Mouse (Mus musculus) spleen, adult 18-20 months (tissue): ENCODE data around the gene Zfp536.

Experiments
- DNase-seq, 2 experiments: peaks; one replicate each; pipeline ENCODE4 v3.0.0; 2022; ENCODE audit warnings: mixed read lengths in 2 of 2

The Zfp536 gene

DNA sequence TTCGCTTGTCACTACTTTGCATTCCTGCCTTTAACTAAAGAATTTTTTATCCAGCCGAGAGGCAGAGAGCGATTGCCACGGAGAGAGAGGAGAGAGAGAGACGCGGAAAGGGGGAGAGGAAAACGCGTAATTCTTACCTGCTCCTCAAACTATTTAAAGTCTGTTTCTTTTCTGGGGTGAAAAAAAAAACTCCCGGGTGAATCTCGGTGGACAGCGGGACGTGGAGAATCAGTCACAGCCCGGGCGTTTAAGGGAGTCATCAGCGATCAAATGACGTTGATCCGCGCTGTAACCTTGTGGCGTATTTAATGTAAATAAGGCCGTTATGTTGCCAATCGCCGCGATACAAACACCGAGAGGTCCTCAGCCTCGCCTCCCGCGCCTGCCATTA, at the start of gene Zfp536:
TSS of gene Zfp536 (minus strand) at position 330 of the 391 bp plus-strand sequence.
- DNase-seq: no peak

DNA sequence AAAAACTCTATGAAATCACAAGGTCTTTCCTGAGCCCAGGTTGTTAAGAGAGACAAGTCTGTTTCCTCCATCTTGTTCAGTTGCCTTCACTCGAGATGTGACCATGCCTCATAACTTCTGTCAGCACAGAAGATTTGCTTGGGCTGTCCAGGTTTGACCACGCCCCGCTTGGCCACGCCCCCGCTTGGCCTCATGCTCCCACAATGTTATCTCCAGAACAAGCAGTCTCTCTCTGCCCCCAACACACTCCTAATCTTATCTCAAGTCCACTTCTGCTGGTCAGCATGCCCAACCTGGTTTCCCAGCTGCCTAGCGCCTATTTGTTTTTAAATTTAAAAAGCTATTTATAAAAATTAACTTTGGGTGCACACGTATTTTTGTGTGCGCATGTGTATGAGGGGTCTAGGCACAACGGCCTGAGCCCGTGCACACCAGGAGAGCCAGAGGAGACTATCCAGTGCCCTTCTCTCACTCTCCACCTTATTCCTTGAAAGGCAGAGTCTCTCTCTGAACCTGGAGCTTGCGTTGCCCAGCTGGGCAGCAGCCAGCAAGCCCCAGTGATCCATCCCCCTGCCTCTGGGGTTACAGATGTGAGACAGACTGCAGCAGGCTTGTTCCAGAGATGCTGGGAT, 47.3 kb upstream of the Zfp536 start:
- DNase-seq: no peak

DNA sequence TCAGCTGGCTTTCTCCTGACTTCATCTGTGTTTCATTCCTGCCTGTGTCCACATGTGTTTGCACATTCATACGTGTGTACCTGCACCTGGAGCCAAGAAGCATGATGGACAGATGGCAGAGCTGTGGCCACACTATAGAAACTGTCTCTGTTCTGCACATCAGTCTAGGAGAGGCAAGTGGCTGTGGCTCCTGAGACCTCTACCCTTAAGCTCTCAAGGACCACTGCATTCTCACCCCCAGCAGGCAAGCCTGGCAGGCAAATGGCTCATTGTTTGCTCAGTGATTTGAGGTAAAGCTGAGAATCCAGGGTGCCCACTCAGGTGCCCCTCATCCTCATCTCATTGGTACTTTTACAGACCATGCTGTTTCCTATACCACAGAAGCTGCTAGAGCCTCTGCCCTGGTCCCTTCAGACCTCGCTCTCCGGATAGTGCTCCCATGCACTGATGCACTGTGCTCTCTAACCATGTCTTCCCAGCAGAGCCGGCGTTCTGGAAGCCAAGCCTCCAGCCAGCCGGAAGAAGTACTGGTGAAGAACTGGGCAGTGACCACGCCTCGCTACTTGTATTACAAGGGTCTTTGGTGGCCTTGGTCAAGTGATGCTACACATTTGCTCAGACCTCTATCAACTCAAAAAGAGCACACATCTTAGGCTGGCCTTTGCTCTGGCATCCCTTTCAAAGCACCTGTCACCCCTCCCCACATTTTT, 45.3 kb upstream of the Zfp536 start:
- DNase-seq: no peak

DNA sequence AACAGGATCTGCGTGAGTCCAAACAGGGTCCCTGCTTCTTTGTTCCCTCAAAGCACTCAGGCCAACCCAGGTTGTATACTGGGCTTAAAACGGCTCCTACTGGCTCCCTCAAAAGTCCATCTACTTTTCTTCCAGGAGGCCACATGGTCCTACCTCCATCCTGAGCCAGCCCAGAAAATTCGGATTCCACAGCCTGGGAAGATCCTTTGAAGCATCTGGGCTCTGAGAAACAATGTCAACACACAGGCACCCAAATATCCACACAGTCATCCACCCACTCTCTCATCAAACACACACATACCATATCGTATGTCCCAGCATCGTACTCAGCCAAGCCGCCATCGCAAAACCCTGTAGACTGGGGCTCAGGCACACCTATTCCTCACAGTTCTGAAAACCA, 43.5 kb upstream of the Zfp536 start:
- DNase-seq: no peak

DNA sequence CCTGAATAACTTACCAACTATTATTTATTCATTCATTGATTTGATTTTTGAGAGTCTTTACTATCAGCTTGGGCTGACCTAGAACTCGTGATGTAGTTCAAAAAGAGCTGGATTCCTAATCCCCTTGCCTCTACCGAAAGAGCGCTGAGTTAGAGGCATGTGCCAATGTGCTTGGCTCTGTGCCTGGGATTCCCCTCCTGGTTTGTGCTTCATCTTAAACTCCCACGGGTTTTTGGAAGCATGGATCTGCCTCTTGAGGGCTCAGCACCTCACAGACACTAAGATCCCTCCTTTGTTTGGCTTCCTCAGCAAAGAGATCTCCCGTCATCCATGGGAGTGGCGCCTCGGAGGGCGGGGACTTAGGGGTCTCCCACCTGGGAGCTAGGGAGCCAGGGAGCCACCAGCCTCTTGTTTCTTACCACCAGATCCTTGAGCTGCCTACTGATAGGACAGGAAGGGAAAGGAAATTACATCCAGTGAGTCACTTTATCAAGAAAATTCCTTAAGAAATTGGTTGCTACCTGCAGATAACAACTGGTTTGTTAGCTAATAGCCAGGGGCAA, 41.5 kb upstream of the Zfp536 start:
- DNase-seq: no peak

DNA sequence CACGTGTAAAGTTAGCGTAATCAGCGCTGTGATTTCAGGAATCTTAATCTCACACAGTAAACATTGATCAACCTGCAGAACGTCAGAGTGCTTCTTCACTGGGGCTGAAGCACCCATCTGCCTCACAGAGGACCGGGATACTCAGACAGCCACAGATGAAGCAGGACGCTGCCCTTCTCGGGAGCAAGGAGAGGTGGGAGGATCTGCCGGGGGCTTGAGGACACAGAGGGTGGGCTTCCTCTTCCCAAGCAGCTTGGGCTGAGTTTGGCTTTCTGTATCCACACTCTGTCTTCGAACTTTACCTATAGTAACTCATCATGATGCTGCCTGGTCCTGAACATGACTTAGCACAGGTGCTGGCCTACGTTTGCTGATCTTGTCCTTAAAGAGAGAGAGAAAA, 40.2 kb upstream of the Zfp536 start:
- DNase-seq: no peak

DNA sequence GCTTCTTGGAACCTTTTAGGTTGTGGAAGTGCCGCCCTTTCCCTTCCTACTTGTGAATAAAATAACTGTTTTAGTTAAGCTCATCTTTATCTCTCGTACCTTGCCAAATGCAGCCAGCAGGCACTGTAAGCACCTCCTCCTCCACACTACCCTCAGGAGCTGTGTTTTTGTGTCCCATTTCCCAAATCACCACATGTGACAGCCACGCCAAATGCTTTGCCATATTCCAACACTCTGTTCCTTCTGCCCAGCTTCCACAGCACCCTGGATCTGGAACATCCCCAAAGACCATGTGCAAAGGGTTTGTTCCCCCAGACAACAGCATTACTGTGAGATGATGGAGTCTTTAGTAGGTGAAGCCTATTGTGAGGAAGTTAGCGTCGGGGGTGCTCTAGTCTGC, 36.5 kb upstream of the Zfp536 start:
- no peak for DNase-seq

DNA sequence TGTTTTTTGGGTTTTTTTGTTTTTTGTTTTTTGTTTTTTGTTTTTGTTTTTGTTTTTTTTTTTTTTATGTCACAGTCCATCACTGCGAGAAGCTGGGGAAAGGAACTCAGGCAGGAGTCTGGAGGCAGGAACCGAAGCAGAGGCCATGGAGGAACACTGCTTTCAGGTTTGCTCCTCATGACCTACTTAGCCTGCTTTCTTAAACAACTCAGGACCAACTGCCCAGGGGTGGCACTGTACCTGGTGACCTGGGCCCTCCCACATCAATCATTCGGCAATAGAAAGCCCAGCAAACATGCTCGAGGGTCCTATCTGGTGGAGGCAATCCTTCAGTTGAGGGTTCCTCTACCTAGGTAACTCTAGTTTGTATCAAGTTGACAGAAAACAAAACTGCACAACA, 35.6 kb upstream of the Zfp536 start:
- no peak for DNase-seq

DNA sequence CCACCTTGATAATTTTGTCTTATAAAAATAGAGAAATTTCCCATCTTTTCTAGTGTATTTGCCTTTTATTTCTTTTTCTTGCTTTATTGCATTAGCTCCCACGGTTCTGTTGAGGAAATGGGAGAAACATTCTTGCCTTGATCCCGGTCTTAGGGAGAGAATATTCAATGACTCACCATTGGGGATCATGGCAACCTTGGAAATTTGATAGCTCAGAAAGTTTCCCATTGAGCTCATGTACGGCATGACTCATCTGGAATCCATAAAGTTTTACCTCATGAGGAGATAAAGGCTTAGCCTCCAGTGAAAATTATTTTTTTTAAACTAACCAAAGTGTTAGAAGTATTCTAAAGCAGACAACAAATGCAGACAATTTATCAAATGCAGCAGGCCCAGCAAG, 27.7 kb upstream of the Zfp536 start:
- DNase-seq: no peak

DNA sequence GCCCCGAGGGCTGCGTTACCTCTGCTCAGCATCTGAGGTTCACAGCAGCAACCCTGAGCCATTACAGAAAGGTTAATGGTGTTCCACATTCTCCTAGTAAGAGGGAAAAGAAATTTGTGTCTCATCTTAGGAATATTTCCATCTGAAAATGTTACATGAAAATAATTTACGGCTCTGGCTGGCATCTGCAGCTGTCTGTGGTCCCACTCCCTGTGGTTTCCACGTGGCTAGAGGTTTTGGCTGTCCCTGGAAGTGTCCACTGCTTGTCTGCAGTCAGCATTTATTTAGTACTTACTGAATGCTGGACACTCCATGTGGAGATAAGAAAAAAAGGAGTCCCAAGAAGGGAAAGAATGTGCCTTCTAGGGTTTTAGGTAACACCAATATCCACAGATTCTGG, 15.3 kb upstream of the Zfp536 start:
- no peak for DNase-seq

DNA sequence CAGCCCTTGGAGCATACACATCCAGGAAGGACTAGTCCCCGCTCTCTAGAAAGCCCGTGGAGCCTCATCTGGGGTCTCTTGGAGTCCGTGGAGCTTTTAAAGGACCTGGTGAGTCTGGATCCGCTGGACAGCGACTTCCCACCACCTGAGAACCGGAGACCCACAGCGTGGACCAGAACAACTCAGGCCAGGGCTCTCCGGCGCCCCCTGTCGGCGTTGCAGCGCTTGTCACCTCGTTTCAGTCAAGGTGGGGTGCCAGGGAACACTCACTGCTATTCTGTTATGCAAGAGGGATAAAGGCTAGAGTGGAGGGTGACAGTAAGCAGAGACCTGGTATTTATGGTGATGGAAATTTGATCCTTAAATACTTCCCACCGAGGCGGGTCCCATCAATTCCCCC, 2.1 kb upstream of the Zfp536 start:
- peak in 1 of 2 experiments; percentile 10 for DNase-seq

DNA sequence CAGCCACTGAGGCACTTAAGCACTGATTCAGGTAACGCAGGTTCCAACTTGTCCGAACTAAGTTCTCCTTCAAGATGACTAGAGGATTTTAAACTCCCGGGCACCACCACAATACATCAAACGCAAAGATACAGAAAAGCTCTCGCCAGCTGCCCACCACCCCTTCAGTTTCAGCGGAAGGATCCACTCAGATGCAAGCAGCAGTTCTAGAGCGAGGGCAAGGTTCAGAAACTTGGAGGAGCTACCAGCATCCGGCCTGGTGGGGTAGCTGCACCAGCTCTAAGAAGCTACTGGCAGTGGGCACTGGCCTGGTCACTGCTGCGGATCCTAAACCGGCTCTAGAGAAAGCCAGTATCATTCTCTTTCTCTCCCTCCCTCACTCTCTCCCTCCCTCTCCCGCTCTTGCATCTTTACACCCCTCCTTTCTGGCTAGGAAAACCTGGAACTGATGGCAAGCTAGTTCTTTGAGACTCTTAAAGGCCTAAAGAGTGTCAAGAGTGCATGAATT, 1.1 kb upstream of the Zfp536 start:
- DNase-seq: no peak

DNA sequence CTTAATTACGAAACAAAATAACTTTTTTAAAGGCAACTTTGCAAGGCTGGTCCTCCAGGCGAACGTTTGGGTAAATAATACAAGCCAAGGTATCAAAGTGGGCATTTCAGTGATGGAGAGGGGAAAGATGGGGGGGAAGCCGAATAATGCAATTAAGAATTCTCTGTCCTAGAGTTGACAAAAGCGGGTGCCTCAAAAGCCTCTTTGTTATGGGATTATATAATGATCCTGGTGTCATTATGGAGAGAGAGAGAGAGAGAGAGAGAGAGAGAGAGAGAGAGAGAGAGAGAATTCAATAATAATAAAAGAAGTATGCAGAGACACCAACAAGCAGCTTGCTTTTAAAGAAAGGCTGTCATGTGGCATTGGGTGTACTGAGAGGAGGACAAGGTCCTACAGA, 465 bp upstream of the Zfp536 start:
- no peak for DNase-seq

DNA sequence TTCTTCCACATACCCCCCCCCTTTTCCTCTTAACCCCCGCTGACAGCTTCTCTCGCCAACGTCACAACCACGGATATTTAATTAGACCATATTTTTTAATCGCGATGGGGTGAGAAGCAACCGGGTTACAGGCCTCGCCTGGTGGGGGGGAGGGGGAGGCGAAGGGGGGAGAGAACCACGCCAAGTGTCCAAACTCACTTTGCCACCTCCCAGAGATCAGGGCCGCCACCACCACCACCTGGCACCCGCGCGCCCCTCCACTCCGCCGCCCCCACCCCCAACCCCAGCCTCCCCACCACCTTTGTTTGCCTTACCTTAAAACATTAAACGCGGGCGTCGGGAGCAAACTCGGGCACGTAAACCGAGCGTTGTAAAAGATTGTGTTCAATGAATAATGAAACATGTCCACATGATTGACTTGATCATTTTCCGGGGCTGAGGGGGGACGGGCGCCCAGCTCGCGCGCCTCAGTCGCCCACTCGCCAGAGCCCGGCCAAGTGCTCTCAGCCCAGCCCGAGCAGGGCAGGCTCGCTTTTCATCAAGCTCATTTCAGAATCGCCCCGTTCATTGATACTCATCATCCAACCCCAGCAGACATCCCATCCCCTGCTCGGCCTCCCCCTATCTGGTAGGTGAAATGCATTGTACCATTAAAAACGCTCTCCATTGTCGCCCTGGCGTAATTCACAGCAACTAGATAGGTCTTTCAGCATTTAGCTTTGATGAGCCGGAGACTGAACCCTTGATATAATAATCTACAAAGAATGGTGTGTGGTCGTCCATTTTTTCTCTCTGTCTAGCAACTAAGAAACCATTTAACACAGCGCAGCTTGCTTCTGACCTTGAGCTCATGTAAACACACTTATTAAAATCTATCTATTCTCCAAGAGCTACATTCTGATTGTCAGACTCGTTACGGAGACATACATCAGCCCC, 797 bp downstream of the Zfp536 start:
- no peak for DNase-seq

DNA sequence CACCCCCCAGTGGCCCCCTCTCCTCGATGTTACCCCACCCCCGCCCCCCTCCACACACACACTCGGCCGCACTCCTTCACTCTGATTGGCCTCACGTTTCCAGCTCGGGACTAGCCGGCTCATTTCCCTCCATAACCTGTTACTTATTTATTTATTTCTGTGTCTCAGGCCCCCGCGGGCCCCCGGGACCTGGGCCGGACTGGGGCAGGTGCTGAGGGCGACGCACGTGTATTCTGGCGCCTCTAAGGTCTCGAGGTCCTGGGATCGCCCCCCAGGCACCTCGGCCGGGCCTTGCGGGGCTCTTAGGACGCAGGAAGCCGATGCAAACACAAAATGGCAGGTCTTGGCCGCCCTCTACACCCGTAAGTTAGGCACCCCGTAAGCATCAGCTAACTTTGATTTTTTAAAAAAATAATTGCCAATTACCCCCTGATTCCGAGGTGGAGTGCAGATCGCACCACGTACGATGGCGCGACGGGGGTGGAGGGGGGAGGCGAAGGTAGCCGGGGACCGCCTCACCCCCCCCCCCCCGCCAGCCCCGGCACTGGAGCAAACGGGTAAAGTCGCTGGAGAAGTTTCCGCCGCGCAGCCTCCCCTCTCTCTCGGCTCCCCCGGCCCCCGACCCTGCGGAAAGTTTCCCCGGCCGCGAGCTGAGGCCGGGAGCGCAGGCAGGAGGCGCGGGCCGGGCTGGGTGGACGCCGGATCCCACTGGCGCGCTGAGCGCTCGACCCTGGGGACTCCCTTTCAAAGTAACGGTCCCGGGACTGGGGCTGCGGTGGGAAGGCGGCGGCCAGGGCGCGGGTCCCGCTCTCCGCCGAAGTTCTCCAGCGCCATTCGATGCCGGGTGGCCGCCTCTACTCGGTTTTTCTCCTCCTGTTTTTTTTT, 1.7 kb downstream of the Zfp536 start:
- DNase-seq: no peak

DNA sequence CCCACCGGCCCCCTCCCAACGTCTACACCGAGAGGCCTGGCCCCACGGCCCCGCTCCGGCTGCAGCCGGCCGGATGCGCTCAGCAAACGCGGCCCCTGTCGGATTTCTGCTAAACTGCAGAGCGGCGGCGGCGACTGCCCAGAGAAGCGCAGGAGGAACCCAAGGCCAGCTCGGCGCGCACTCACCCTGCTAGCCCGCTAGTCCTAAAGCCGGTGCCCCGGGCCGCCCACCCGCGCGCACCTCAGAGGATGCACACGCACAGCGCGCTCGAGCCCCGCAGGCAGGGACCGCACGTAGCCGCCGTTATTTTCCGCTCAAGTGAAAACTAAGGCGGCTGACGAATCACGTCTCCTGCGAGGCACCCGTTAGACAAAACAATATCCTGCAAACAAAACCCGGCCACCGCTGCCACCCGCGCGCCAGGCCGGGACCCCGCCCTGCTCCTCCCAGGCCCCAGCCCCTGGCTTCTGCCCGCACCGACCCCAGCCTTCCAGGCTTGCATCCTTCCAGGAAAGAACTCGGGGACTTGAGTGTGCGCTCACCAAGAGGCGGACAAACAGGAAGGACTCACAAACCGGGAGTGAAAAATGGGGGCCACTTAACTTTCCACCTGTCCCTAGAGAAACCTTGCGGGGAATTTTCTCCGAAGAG, 2.9 kb downstream of the Zfp536 start:
- peak in 1 of 2 experiments; percentile 7 for DNase-seq

DNA sequence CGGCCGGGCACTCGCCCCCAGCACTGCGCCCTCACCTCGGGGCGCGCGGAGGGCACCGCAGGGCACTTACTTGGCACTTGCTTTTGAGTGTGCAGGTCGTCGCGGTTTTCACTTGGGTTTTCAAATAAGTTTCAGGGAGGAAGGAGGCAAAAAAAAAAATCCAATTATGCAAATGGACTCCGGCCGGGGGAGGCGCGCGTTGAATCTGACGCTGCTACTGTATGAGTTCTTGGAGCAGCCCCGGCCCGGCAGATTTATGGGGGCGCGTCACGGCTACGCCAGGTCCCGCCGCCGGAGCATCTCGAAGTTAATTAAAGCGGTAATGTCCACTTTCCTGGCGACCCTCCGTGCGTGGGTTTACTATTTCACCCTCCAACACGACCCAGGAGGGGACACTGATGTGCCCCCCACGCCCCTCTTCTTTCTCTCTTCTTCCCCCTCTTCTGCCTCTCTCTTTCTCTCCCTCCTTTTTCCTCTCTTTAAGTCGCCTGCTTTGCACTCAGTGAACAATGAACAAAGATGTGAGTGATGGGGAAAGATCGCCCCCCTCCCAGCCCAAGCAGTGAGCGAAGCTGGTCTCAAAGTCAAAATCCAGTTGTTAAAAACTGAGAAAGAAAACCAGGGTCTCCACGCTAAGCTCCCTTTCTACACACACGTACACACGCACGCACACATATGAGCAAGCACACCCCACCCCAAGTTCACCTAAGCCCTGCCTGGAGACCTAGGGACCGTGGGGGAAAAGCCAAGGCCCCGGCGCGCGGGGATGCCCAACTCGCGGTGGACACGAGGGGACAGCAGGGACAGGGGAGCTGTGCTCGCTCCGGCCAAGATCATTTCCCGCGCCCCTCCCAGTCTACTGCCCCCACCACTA, 3.7 kb downstream of the Zfp536 start:
- DNase-seq: no peak

DNA sequence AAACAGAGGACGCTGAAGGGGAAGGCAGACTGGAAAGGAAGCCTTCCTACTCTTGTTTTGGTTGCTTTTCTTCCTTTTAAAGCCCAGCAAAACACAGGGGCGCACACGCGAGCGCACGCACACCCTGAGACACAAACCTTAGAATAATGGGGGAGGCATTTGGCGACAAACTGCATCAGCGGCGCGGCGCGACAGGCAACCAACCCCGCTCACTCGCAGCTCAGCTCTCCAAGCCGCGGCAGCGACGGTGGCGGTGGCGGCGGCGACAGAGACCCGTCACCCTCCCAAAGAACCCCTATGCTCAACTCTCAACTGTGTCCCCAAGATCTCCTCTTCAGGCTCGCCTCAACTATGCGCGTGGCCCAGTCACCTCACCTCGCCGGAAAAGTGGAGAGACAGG, 4.4 kb downstream of the Zfp536 start:
- DNase-seq: no peak

DNA sequence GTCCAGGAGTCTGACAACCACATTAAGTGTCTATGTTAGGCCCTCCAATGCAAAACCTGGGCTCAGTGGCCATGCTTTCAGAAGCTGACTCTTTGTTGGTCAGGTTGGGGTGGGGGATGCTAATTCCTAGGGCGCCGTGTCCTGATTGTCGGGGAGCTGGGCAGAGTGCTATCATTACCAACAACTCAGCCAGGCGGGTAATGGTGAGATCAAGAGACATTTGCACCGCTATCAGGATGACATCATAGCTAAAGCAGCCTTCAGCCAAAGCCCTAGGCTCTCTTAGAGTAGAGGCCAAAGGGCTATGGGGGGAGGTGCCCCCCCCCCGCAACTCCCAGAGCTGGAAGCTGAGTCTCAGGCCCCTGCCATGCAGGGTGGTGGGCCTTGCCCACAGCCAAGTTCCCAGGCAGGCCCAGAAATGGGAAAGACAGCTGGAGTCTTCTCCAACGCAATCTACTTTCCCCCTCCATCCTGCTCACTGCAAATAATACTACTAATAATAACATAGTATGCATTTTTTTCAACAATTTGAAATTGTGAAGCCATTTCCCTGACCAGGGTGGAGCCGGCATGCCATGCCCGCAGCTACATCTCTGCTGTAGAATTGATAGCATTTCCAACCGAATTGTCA, 5.0 kb downstream of the Zfp536 start:
- no peak for DNase-seq

DNA sequence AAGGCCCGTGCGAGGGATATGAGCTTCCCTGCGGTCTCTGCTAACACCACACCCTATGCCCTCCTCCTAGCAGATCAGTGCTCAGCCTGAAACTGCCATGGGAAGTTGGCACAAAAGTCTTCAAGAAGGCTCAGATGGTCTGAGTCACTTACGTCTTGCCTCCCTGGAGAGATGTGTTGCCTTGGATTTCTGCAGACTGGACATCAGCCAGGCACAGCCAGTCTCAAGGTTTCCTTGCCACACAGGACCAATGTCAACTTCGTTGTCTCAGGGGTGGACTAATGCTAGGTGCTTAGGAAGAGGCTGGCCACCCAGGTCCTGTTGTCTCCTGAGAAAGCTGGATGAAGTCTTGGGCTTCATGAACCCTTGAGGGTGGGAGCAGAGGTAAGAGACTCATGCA, 14.6 kb downstream of the Zfp536 start:
- no peak for DNase-seq
